Mouse (Mus musculus): ENCODE results near the gene Fcgr1. TPM values are rescaled to one million over a fixed set of nuclear protein-coding genes. Genes with fewer than 3 reads are reported as not detected.

Gene Fcgr1
- polyA plus RNA-seq, 1 experiment from 2014 or later = 3.7 TPM

- peaks cover 12% of the 10 kb centered on the region for H3K4me1 ChIP-seq (ENCODE audit: control insufficient read depth, insufficient read depth, low read length)
- WGBS = 0% methylated on average over 12 of the region's 12 CpGs
- peak overlapping the region; percentile 72 for H3K27ac ChIP-seq (ENCODE audit: low read length)
- no peaks in the 10 kb centered on the region for H3K9me3 ChIP-seq (ENCODE audit: control insufficient read depth, low read length)
- no peaks in the 10 kb centered on the region for H3K36me3 ChIP-seq (ENCODE audit: control insufficient read depth, insufficient read depth, low read length)
- no peaks in the 10 kb centered on the region for H3K27me3 ChIP-seq (replicated peaks; ENCODE audit: control insufficient read depth, insufficient read depth, low read length)
- peak overlapping the region; percentile 55 for H3K4me3 ChIP-seq (ENCODE audit: low read length)
- peak overlapping the region; percentile 65 for H3K9ac ChIP-seq (ENCODE audit: low read depth, low read length)
- peak overlapping the region; percentile 71 for H3K4me2 ChIP-seq (ENCODE audit: low read depth, low read length)
- no peak for ATAC-seq
Measured at GRCm38 (mm10) chr3:96237904-96238511, 55.8 kb downstream of the Fcgr1 start.

GRCm38 (mm10) chr3:96237335-96237903, 56.4 kb downstream of the Fcgr1 start:
- Histone ChIP-seq H3K27ac (ENCODE audit: low read length) (peak overlapping the region; percentile 72), H3K4me1 (ENCODE audit: control insufficient read depth, insufficient read depth, low read length) (peaks cover 12% of the 10 kb centered on the region), H3K4me2 (ENCODE audit: low read depth, low read length) (peak overlapping the region; percentile 71), H3K9ac (ENCODE audit: low read depth, low read length) (peak overlapping the region; percentile 65), H3K27me3 (replicated peaks; ENCODE audit: control insufficient read depth, insufficient read depth, low read length) (no peaks in the 10 kb centered on the region), H3K36me3 (ENCODE audit: control insufficient read depth, insufficient read depth, low read length) (no peaks in the 10 kb centered on the region), H3K4me3 (ENCODE audit: low read length) (peak overlapping the region; percentile 55), H3K9me3 (ENCODE audit: control insufficient read depth, low read length) (no peaks in the 10 kb centered on the region)
- WGBS = 14% methylated on average over 7 of the region's 7 CpGs
- ATAC-seq = no peak

- H3K4me1 ChIP-seq (ENCODE audit: control insufficient read depth, insufficient read depth, low read length) = peaks cover 12% of the 10 kb centered on the region
- H3K27ac ChIP-seq (ENCODE audit: low read length) = peak overlapping the region; percentile 72
- WGBS = 74% methylated on average over 4 of the region's 4 CpGs
- H3K4me2 ChIP-seq (ENCODE audit: low read depth, low read length) = peak overlapping the region; percentile 71
- ATAC-seq = no peak
- H3K4me3 ChIP-seq (ENCODE audit: low read length) = peak overlapping the region; percentile 55
- H3K9ac ChIP-seq (ENCODE audit: low read depth, low read length) = peak overlapping the region; percentile 65
- H3K27me3 ChIP-seq (replicated peaks; ENCODE audit: control insufficient read depth, insufficient read depth, low read length) = no peaks in the 10 kb centered on the region
- no peaks in the 10 kb centered on the region for H3K9me3 ChIP-seq (ENCODE audit: control insufficient read depth, low read length)
- H3K36me3 ChIP-seq (ENCODE audit: control insufficient read depth, insufficient read depth, low read length) = no peaks in the 10 kb centered on the region
Measured at GRCm38 (mm10) chr3:96236834-96237334, 56.9 kb downstream of the Fcgr1 start.

GRCm38 (mm10) chr3:96235836-96236235, 57.9 kb downstream of the Fcgr1 start:
- Histone ChIP-seq H3K4me2 (ENCODE audit: low read depth, low read length) (no peak overlapping the region), H3K9me3 (ENCODE audit: control insufficient read depth, low read length) (no peaks in the 10 kb centered on the region), H3K36me3 (ENCODE audit: control insufficient read depth, insufficient read depth, low read length) (no peaks in the 10 kb centered on the region), H3K4me3 (ENCODE audit: low read length) (no peak overlapping the region), H3K27ac (ENCODE audit: low read length) (no peak overlapping the region), H3K27me3 (replicated peaks; ENCODE audit: control insufficient read depth, insufficient read depth, low read length) (no peaks in the 10 kb centered on the region), H3K9ac (ENCODE audit: low read depth, low read length) (no peak overlapping the region), H3K4me1 (ENCODE audit: control insufficient read depth, insufficient read depth, low read length) (peaks cover 11% of the 10 kb centered on the region)
- ATAC-seq = no peak
- 46% methylated on average over 3 of the region's 3 CpGs for WGBS

GRCm38 (mm10) chr3:96234914-96235313, 58.9 kb downstream of the Fcgr1 start:
- no peak overlapping the region for H3K4me2 ChIP-seq (ENCODE audit: low read depth, low read length)
- H3K36me3 ChIP-seq (ENCODE audit: control insufficient read depth, insufficient read depth, low read length) = no peaks in the 10 kb centered on the region
- no peak for ATAC-seq
- H3K27ac ChIP-seq (ENCODE audit: low read length) = no peak overlapping the region
- no peak overlapping the region for H3K4me3 ChIP-seq (ENCODE audit: low read length)
- WGBS = 90% methylated on average over 2 of the region's 2 CpGs
- H3K4me1 ChIP-seq (ENCODE audit: control insufficient read depth, insufficient read depth, low read length) = peaks cover 10% of the 10 kb centered on the region
- H3K9me3 ChIP-seq (ENCODE audit: control insufficient read depth, low read length) = no peaks in the 10 kb centered on the region
- H3K27me3 ChIP-seq (replicated peaks; ENCODE audit: control insufficient read depth, insufficient read depth, low read length) = no peaks in the 10 kb centered on the region
- no peak overlapping the region for H3K9ac ChIP-seq (ENCODE audit: low read depth, low read length)

Small RNA genes within 50 kb of the gene (microRNA-seq; reads per million reads assigned to microRNA genes)
- not detected for gene Gm47311
- gene Gm47313 = not detected

Other genes starting within 250 kb of the Fcgr1 start
- gene Vps45, start 235.5 kb downstream of the Fcgr1 start, polyA plus RNA-seq (2015; fragmentation: Nextera tagmentation; extraction: Ambion mirVana) = 28.0 and 28.5 TPM in 2 replicates
- 14.7 and 15.5 TPM in 2 replicates for gene Otud7b, start 189.4 kb downstream of the Fcgr1 start, polyA plus RNA-seq (2015; fragmentation: Nextera tagmentation; extraction: Ambion mirVana)
- gene Mtmr11, start 132.0 kb downstream of the Fcgr1 start, polyA plus RNA-seq (2015; fragmentation: Nextera tagmentation; extraction: Ambion mirVana) = 24.5 TPM in 2 replicates
- 142 and 154 TPM in 2 replicates for gene Sf3b4, start 121.6 kb downstream of the Fcgr1 start, polyA plus RNA-seq (2015; fragmentation: Nextera tagmentation; extraction: Ambion mirVana)
- 3.2 and 3.4 TPM in 2 replicates for gene Sv2a, start 112.8 kb downstream of the Fcgr1 start, polyA plus RNA-seq (2015; fragmentation: Nextera tagmentation; extraction: Ambion mirVana)
- gene Bola1, start 74.3 kb downstream of the Fcgr1 start, polyA plus RNA-seq (2015; fragmentation: Nextera tagmentation; extraction: Ambion mirVana) = 65.2 and 66.2 TPM in 2 replicates
- 0.70 TPM in 1 of 2 replicates, not detected in the other for gene Hist2h2ab, start 74.1 kb downstream of the Fcgr1 start, polyA plus RNA-seq (2015; fragmentation: Nextera tagmentation; extraction: Ambion mirVana)
- 2.8 and 4.7 TPM in 2 replicates for gene Hist2h2ac, start 73.1 kb downstream of the Fcgr1 start, polyA plus RNA-seq (2015; fragmentation: Nextera tagmentation; extraction: Ambion mirVana)
- 6.7 and 7.3 TPM in 2 replicates for gene Hist2h2be, start 72.8 kb downstream of the Fcgr1 start, polyA plus RNA-seq (2015; fragmentation: Nextera tagmentation; extraction: Ambion mirVana)
- gene Hist2h3c2, start 54.8 kb downstream of the Fcgr1 start, polyA plus RNA-seq (2015; fragmentation: Nextera tagmentation; extraction: Ambion mirVana) = 2.9 and 3.7 TPM in 2 replicates
- gene Hist2h2aa2, start 53.7 kb downstream of the Fcgr1 start, polyA plus RNA-seq (2015; fragmentation: Nextera tagmentation; extraction: Ambion mirVana) = 37.3 and 43.2 TPM in 2 replicates
- gene Hist2h2aa1, start 48.5 kb downstream of the Fcgr1 start, polyA plus RNA-seq (2015; fragmentation: Nextera tagmentation; extraction: Ambion mirVana) = 13.7 and 14.1 TPM in 2 replicates
- 1.3 and 1.8 TPM in 2 replicates for gene Hist2h3c1, start 47.3 kb downstream of the Fcgr1 start, polyA plus RNA-seq (2015; fragmentation: Nextera tagmentation; extraction: Ambion mirVana)
- gene Hist2h4, start 30.7 kb downstream of the Fcgr1 start, polyA plus RNA-seq (2015; fragmentation: Nextera tagmentation; extraction: Ambion mirVana) = 5.3 and 5.8 TPM in 2 replicates
- gene Hist2h3b, start 25.3 kb downstream of the Fcgr1 start, polyA plus RNA-seq (2015; fragmentation: Nextera tagmentation; extraction: Ambion mirVana) = 21.2 and 30.8 TPM in 2 replicates
- 5.3 and 6.2 TPM in 2 replicates for gene Hist2h2bb, start 24.2 kb downstream of the Fcgr1 start, polyA plus RNA-seq (2015; fragmentation: Nextera tagmentation; extraction: Ambion mirVana)
- gene BC107364, start 158.3 kb upstream of the Fcgr1 start, polyA plus RNA-seq (2015; fragmentation: Nextera tagmentation; extraction: Ambion mirVana) = 0.12 and 0.21 TPM in 2 replicates
- 0.15 and 0.37 TPM in 2 replicates for gene Hfe2, start 231.2 kb upstream of the Fcgr1 start, polyA plus RNA-seq (2015; fragmentation: Nextera tagmentation; extraction: Ambion mirVana)

Data from intestine, embryonic 16.5 days (tissue).